Mouse (Mus musculus): ENCODE measurements around the gene Siglec1.

Siglec1 gene

DNA sequence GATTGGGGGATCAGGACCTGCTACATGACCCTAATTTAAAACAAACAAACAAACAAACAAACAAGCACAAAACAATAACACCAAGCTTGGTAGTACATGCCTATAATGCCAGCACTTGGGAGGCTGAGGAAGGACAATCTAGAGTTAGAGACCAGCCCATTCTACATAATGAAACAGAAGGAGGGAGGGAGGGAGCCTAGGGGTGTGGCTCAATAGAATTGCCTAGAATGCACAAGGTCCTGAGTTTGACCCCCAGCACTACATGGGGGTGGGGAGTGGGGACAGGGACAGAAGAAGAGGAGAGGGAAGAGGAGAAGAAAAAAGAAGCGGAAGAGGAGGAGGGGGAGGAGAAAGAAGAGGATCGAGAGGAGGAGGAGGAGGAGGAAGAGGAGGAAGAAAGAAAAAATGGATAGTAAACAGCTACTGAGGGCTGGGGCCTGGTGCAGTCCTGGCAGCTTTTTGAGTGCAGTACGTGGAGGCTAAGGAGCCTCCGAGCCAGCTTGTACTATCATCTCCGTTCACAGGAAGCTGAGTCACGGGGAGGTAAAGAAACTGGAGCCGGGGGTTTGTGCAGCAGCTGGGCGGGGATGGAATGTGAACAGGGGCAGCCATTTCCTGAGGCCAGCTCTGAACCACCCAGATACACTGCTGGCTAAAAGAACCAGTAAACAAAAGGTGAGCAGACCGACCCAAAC lies 9.7 kb upstream of the Siglec1 start:
- no peak for DNase-seq

- DNase-seq, result peak; percentile 72 to 75
These were observed 8.3 kb upstream of the Siglec1 start for GRCm38 (mm10) chr2:131094823-131095222.

- DNase-seq, result no peak
These were observed 7.0 kb upstream of the Siglec1 start for GRCm38 (mm10) chr2:131093577-131093976.

GRCm38 (mm10) chr2:131090852-131091251 lies 4.3 kb upstream of the Siglec1 start:
- DNase-seq, result no peak

GRCm38 (mm10) chr2:131089634-131090033 lies 3.1 kb upstream of the Siglec1 start:
- no peak for DNase-seq

GRCm38 (mm10) chr2:131088581-131088980 lies 2.0 kb upstream of the Siglec1 start:
- no peak for DNase-seq

- no peak for DNase-seq
These were observed 2.4 kb downstream of the Siglec1 start for GRCm38 (mm10) chr2:131084206-131084605.

DNA sequence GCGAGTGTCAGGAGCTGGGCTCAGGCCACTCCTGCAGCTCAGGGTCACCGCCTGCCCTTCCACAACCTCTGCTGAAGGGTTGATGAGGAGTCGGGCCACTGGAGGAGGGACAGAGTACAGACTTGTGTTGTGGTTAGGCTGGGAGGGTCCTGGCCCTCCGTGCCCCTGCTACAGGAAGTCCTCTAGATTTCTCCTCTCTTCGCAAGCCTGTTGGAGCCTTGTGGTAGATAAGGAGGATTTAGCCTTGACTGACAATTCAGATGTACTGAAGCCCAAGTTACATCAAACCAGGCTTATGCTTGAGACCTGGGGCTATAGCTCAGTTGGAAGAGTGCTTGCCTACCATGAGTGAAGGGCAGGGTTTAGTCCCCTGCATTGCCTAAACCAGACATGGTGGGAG lies 6.1 kb downstream of the Siglec1 start:
- DNase-seq, result no peak

DNA sequence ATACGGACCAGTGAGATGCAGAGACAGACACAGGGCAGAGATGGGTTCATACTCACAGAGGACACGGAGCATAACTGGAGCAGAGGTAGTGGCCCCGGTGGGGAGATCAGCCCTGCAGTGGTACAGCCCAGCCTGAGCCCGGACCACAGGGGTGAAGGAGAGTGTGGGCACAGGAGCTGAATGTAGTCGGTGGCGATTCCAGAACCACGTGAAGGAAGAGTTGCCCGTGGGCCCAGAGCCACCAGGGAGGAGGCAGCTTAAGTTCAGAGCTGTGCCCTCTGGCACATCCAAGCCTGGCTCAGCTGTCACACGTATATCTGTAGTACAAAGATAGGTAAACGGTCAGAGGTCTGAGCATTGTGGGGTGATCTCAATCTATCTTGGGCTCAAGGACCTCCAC lies 14.0 kb downstream of the Siglec1 start:
- DNase-seq, result no peak

DNA sequence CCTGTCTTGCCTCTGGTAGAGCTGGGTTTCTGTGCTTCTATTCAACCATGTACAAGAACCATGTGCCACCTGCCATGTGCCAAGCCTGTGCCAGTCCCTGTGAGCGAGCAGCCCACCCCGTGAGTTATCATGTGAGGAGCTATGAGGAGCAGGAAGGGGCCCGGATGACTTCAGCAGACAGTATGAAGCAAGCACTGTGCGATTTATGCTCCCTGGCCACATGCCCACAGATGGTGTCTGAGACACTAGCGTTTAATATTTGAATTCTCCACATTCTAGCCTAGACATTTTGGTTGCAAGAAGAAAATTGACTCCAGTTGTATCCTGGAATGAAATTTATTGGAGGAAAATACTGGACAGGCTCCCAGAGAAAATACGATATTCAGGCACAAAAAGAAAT lies 19.1 kb downstream of the Siglec1 start:
- DNase-seq, result no peak

DNA sequence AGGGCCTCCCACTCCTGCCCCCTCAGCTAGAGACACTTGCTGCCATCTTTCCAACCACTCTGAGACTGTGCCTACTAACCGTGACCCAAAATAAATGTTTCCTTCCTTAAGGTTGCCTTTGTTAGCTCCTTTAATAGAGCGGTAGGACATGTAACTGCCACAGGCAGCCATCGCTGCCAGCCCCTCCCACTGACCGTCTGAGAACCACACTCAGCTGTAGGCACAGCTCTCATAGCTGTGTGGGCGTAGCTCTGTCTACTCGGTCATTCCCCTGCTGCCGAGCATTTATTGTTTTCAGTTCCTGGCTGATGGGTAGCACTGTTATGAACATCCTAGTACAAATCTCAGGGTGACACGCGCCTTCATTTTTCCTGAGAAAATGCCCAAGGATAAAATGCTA lies 20.2 kb downstream of the Siglec1 start:
- no peak for DNase-seq

DNA sequence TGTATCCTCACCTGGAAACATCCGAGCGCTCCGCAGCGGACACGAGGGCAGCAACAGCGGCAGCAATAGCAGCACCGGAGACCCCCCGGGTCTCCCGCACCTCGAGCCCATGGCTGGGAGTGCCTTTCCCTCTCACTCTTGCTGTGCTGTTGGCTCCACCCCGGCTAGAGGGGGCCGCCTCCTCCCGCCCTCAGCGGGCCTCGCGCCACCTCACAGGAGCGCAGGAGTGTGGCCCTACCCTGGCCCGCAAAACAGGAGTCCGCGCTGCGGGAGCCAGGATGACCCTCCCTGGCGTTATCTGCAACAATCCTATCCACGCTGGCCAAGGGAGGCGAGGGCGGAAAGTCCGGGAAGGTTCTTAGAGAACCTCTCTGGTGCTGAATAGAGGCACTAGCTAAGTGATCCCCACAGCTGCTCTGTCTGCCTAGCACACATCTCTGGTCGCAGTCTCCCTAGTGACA lies 23.1 kb downstream of the Siglec1 start, which contains the start of gene Adam33:
TSS of gene Adam33 (minus strand) at position 411 of the 461 bp plus-strand sequence.
- DNase-seq, result no peak

DNA sequence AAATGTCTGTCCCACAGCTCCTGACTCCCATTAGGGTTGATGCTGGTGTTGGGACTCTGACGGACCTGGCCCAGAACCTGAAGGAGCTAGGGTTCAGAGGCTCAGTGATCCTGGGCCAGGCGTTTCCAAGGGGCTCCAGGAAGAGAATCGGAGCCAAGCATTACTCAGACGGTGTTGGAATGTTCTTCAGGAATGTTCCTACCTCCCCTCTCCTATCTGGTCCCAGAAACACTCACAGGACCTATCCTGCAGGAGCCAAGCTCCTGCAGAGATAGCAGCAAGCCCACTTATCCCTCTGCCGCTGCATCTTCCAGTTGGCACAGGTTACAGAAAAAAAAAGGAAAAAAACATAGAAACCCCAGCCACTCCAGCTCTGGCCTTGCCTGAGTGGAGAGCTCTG lies 25.0 kb downstream of the Siglec1 start:
- no peak for DNase-seq

DNA sequence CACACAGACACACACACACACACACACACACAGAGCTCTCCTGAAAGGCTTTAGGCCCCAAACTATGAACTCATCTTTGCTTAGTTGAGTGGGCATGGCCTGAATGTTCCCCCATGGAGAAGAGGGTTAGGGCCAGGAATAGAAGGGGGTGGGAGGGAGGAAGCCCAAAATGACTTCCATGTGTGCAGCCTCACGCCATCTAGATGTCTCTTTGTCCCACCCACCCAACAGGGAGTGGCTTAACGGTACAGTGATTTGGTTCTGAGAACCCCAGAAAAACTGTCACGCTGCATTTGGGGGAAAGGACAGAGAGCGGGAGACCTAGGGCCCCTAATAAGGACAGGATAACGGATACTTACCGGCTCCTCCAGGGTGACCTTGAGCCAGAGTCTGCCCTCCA lies 25.8 kb downstream of the Siglec1 start:
- no peak for DNase-seq

DNA sequence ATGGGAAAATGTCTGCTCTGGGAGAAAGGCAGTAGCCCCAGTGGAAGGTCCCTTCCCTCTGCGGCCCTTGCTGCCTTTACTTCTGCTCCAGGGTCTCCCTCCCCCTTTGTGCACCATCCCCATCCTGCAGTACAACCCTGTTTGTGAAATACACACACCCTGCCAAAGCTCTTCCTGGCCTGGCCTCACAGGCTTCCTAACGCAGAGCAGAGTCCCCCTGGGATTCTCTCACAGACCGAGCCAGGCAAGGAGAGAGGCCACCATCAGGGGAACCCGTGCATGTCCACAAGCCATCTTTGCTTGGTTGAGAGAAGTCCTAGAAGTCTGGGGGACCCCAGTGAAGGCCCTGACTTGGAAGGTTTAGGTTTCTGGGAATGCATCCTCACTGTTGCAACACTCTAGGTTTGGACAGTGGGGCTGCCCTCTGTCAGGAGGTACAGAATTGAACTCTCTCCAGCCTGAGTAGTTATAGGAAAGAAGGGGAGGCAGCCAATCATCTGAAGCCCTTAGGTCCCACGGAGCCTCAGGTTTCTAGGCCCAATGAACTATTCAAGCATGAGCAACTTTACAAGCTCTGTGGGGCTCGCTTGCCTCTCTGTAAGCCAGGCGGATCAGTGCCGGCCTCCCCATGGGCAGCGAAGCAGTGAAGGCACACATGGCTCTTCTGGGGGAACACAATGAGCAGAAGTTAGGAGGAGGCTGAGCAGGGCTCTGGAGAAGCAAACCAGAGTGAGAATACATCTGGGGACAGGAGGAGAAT lies 26.6 kb downstream of the Siglec1 start:
- DNase-seq, result no peak

- no peak for DNase-seq
These were observed 27.2 kb downstream of the Siglec1 start for GRCm38 (mm10) chr2:131059377-131059776.

DNA sequence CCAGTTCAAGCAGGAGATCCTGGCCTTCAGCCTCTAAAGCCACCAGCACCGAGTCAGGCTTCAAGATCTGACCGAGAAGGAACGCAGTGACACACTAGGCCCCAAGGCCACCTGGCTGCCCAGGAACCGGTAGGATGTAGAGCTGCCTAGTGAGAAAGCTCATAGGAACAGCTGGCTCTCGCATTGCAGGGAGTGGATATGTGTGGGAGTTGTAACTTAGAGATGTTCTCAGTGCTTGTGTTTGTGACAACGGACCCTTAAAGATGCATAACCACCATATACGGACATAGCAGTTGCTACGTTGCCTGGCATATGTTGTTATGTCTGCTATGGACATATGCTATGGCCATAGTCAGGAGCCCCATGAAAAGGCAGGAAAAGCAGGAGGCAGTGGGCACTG lies 27.9 kb downstream of the Siglec1 start:
- no peak for DNase-seq

DNA sequence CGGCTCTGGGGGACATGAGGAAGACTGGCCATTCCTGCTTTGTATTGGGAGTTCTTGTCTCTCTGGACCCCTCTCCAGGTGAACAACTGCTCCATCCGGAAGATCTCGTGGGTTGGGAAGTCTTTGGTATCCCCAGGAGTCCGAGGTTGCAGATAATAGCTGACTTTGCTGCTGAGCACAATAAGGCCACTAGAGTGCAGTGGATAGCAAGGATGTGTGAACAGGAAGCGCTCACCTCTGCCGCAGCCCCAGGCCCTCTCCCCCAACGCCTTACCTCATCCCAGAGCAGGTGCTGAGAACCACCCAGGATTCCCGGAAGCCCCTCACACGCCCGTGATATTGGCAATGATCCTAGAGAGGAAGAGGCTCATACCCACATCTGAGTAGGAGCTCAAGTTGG lies 30.4 kb downstream of the Siglec1 start:
- no peak for DNase-seq

DNA sequence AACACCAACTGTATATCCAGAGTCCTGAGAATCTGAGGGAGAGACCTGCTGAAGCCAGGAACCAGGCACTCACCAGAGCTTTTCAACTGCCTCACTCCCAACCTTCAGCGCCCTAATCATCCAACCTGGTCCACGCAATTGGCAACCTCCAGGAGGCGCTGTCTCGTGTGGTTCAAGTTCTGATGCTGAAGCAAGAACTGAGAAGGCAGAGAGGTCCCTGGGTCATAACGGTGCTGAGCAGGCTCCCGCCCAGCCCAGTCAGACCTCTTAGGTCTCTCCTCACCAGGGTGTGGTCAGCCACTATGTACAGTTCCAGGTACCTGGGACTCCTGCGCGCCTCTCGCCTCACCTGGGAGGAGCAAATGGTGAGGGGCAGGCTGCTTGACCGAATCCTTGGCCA lies 30.9 kb downstream of the Siglec1 start:
- DNase-seq, result no peak

DNA sequence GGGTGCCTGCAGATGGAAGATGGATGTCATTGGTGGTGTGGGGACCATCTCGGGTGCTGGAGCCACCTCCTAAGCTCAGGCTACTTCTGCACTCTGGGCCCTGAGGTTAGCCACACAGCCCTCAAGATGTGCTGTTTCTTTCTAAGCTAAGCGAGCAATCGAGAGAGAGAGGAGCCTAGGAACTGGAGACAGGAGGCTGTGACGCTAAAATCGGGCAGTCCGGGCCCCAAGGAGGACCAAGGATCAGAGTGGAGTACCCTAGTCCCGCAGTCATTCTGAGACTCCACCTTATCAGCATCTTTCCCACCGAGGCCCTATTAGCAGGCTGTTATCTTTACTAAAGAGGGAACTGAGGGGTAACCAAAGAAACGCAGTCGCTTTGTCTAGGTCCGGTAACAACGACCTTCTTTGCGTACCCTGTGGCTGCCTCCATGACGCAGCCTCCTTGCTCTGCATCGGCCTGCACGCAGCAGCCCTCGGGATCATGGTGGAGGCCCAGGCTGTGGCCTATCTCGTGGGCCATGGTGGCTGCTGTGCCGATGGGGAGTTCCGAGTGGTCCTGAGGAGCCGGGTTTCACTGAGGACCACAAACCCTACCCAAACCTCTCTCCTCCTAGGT lies 31.8 kb downstream of the Siglec1 start:
- no peak for DNase-seq

DNA sequence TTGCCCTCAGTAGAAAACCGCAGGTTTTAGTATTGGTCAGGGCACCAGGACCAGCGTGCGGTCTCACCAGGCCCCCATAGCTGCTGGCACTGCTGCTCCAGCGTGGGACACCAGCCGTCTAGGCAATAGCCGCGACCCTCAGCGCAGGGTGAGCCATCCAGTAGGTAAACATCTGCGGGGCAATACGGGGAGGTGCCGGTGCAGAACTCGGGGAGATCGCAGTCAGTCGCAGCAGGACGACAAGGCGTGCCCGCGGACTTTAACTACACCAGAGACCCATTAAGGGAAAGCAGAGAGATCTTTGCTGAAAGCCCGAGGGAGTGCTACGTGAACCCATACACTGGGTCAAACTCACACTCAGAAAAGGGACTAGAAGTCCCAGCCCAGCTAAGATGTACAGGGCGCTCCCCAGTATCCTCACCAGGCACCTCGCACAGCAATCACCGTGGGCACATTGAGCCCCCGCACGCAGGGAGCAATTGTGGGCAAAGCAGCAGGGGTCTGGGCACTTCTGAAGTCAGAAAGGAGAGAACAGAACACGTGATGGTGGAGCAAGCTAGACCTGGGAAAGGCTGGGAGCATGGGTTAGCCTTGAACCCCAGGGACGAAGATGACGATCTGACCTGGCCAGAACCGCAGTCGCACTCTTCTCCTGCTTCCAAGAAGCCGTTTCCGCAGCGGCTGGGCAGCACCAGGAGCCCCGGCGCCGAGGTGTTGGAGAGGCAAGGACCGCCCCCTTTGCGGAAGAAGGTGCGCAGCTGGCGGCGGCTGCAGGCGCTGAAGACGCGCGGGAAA lies 32.5 kb downstream of the Siglec1 start:
- no peak for DNase-seq

GRCm38 (mm10) chr2:131052862-131053418 lies 33.6 kb downstream of the Siglec1 start:
- no peak for DNase-seq

DNA sequence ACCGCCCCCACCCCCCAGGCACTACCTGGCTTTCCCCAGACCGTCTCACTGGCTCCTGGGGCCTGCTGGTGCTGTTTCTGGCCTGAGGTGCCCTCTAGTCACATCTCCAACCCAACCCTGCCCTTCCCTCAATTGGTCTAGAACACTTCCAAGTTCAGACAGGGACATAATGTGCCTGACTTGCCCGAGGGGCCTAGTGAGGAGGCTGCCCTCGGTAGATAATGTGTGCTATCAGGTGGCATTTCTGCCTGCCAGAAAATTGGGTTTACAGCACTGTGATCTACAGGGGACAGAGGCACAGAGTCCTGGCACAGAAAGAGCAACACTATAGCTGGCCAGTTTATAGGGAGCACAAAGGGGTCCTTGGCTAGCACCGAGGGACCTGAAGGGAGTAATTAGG lies 34.5 kb downstream of the Siglec1 start:
- DNase-seq, result no peak
